ENCODE assay signal across 10 mouse cellular contexts in the genomic region with DNA sequence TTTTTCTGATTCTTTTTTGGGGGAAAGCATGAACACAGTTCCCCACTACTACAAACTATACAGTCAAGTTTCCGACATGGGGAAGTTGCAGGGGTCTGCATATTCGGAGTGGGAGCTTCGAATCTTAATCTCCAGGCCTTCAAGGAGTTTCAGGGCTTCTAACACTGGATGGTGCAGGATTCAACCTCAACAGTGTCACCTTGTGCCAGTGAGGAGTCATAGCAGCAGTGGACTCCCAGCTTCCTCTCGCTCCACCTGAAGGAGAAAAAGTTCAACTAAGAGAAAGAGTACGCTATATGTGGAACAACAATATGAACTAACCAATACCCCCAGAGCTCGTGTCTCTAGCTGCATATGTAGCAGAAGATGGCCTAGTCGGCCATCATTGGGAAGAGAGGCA. TPM values are rescaled to one million over a fixed set of nuclear protein-coding genes. Genes with fewer than 3 reads are reported as not detected.
DNase-seq lines count a peak whose midpoint lies in the region; ATAC-seq lines count a peak whose summit lies in the region.
"Had no signal": no experiment of that assay in that cellular context is flagged by ENCODE, and none has a peak within 500 bp of the region (broad histone marks: within the 10 kb centered on the region; RNA-seq: fewer than 3 reads in every experiment).

No protein-coding gene starts in this region.

- no peaks in the 10 kb centered on the region for H3K36me3 ChIP-seq in midbrain, embryonic 14.5 days (ENCODE audit: control insufficient read depth, insufficient read depth, low read length)
- no peaks in the 10 kb centered on the region for H3K36me3 ChIP-seq in midbrain, embryonic 15.5 days (replicated peaks)
- H3K36me3 ChIP-seq: G1E had no signal

- H3K9ac ChIP-seq in midbrain, embryonic 14.5 days (replicated peaks; ENCODE audit: low read length): no peak overlapping the region
- H3K9ac ChIP-seq in midbrain, embryonic 15.5 days: no peak overlapping the region

- DNase-seq in cerebellum, adult 18-20 months: peak; percentile 33 to 49
- DNase-seq in cerebellum, postnatal 4 days (ENCODE audit: low spot score in 2 of 2): no peak
- peak; percentile 47 for DNase-seq in midbrain, embryonic 14.5 days
- peak; percentile 54 for DNase-seq in kidney, postnatal 10 days
- peak; percentile 33 for DNase-seq in thymus, postnatal 25 days
- no peak for DNase-seq in urinary bladder, postnatal 25 days (ENCODE audit: low spot score)
- DNase-seq in ovary, adult 18-20 months (ENCODE audit: low spot score): no peak

- H3K27me3 ChIP-seq in midbrain, embryonic 14.5 days (ENCODE audit: control insufficient read depth, insufficient read depth, low read length): no peaks in the 10 kb centered on the region
- no peaks in the 10 kb centered on the region for H3K27me3 ChIP-seq in midbrain, embryonic 15.5 days (replicated peaks)

- H3K4me1 ChIP-seq in midbrain, embryonic 14.5 days (ENCODE audit: control insufficient read depth, insufficient read depth, low read length): no peaks in the 10 kb centered on the region
- H3K4me1 ChIP-seq in midbrain, embryonic 15.5 days: no peaks in the 10 kb centered on the region

- no peak overlapping the region for H3K4me3 ChIP-seq in midbrain, embryonic 14.5 days (replicated peaks; ENCODE audit: low read depth, low read length)
- H3K4me3 ChIP-seq in midbrain, embryonic 15.5 days: no peak overlapping the region

- no peak overlapping the region for H3K4me2 ChIP-seq in midbrain, embryonic 14.5 days (ENCODE audit: low read length)
- no peak overlapping the region for H3K4me2 ChIP-seq in midbrain, embryonic 15.5 days

- 42% methylated on average over 7 of the region's 7 CpGs for WGBS in midbrain, embryonic 14.5 days
- WGBS in midbrain, embryonic 15.5 days: 39% methylated on average over 7 of the region's 7 CpGs

- ATAC-seq in midbrain, embryonic 14.5 days (ENCODE audit: low FRiP score, low TSS enrichment): no peak
- no peak for ATAC-seq in midbrain, embryonic 15.5 days (replicated peaks)

- H3K27ac ChIP-seq in midbrain, embryonic 14.5 days (replicated peaks; ENCODE audit: low read depth, low read length): no peak overlapping the region
- no peak overlapping the region for H3K27ac ChIP-seq in midbrain, embryonic 15.5 days
- H3K27ac ChIP-seq: macrophage had no signal

- H3K9me3 ChIP-seq in midbrain, embryonic 14.5 days (ENCODE audit: control insufficient read depth, low read length): no peaks in the 10 kb centered on the region
- no peaks in the 10 kb centered on the region for H3K9me3 ChIP-seq in midbrain, embryonic 15.5 days
- H3K9me3 ChIP-seq: G1E had no signal

RNA-seq across cellular contexts. Expression of gene Ctsf, which starts 7.4 kb away (rescaled TPM):
- 57.3 and 63.7 TPM in 2 replicates for polyA plus RNA-seq in midbrain, embryonic 14.5 days (2014; fragmentation: Nextera tagmentation; extraction: Ambion mirVana)
- polyA plus RNA-seq in midbrain, embryonic 15.5 days (2015; fragmentation: Nextera tagmentation; extraction: Ambion mirVana): 83.0 and 84.3 TPM in 2 replicates

RNA-seq across cellular contexts. Expression of gene Ccdc87, which starts 8.3 kb away (rescaled TPM):
- polyA plus RNA-seq in midbrain, embryonic 14.5 days (2014; fragmentation: Nextera tagmentation; extraction: Ambion mirVana): 0.49 and 0.63 TPM in 2 replicates
- 0.74 and 0.83 TPM in 2 replicates for polyA plus RNA-seq in midbrain, embryonic 15.5 days (2015; fragmentation: Nextera tagmentation; extraction: Ambion mirVana)
- polyA plus RNA-seq: G1E had no signal

RNA-seq across cellular contexts. Expression of gene Ccs, which starts 8.4 kb away (rescaled TPM):
- polyA plus RNA-seq in midbrain, embryonic 14.5 days (2014; fragmentation: Nextera tagmentation; extraction: Ambion mirVana): 36.5 and 41.4 TPM in 2 replicates
- polyA plus RNA-seq in midbrain, embryonic 15.5 days (2015; fragmentation: Nextera tagmentation; extraction: Ambion mirVana): 43.9 and 44.1 TPM in 2 replicates

RNA-seq across cellular contexts. Expression of gene Actn3, which starts 30.2 kb away (rescaled TPM):
- 2.1 and 3.1 TPM in 2 replicates for polyA plus RNA-seq in midbrain, embryonic 14.5 days (2014; fragmentation: Nextera tagmentation; extraction: Ambion mirVana)
- 2.2 and 2.7 TPM in 2 replicates for polyA plus RNA-seq in midbrain, embryonic 15.5 days (2015; fragmentation: Nextera tagmentation; extraction: Ambion mirVana)
- polyA plus RNA-seq: macrophage had no signal

RNA-seq across cellular contexts. Expression of gene Zdhhc24, which starts 31.0 kb away (rescaled TPM):
- 18.2 and 19.4 TPM in 2 replicates for polyA plus RNA-seq in midbrain, embryonic 14.5 days (2014; fragmentation: Nextera tagmentation; extraction: Ambion mirVana)
- 26.1 and 28.8 TPM in 2 replicates for polyA plus RNA-seq in midbrain, embryonic 15.5 days (2015; fragmentation: Nextera tagmentation; extraction: Ambion mirVana)

Comparison
In these comparisons a context has a peak if more than half of its experiments do, and no peak if none do; other contexts are left out.
1. DNase-seq: peak in cerebellum, adult 18-20 months (2 of 2), midbrain, embryonic 14.5 days (single experiment), kidney, postnatal 10 days (single experiment) and thymus, postnatal 25 days (single experiment); none in cerebellum, postnatal 4 days (0 of 2), urinary bladder, postnatal 25 days (single experiment) and ovary, adult 18-20 months (single experiment).